ENCODE assay signal across 14 mouse cellular contexts in the genomic region with DNA sequence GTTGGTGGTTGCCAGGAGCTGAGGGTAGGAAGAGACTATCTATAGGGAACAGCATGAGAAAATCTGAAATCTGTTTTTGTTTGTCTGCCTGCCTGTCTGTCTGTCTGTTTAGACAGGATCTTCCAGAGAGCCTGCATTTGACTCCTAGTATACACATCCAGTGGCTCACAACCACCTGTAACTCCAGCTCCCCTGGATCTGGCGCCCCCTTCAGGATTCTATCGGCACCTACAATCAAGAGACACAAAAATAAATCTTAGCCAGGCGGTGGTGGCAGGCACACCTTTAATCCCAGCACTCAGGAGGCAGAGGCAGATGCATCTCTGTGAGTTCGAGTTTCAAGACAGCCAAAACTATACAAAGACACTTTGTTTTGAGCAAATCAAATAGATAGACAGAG. TPM values are rescaled to one million over a fixed set of nuclear protein-coding genes. Genes with fewer than 3 reads are reported as not detected.
A peak's percentile ranks its signal among the peaks of the same experiment; 100 is the strongest.
DNase-seq lines count a peak whose midpoint lies in the region; ATAC-seq and TF ChIP-seq lines count a peak whose summit lies in the region.
"Had no signal": no experiment of that assay in that cellular context is flagged by ENCODE, and none has a peak within 500 bp of the region (broad histone marks: within the 10 kb centered on the region; RNA-seq: fewer than 3 reads in every experiment).

No protein-coding gene starts in this region.

- in situ Hi-C loops in ES-E14 (cut with MboI; ENCODE audit: low sequenced_read_pairs in 2 of 2, unreplicated experiment in 2 of 2): no loop called here

- H3K4me1 ChIP-seq in cerebellum, adult 2 months (ENCODE audit: control insufficient read depth, insufficient read depth, low read length): peaks cover 43% of the 10 kb centered on the region
- H3K4me1 ChIP-seq in lung, adult 2 months (ENCODE audit: control insufficient read depth, insufficient read depth, low read length): no peaks in the 10 kb centered on the region
- peaks cover 3 to 8% of the 10 kb centered on the region in 2 experiments; a peak in 2 of 4 replicates for H3K4me1 ChIP-seq in ES-E14 (ENCODE audit: control insufficient read depth in 2 of 2, insufficient read depth in 2 of 2, low read length in 2 of 2, poor library complexity in 1 of 2)
- peaks cover 46% of the 10 kb centered on the region for H3K4me1 ChIP-seq in hindbrain, embryonic 10.5 days (replicated peaks)

- peak in 1 of 2 experiments; percentile 35 for DNase-seq in cerebellum, adult 2 months
- no peak for DNase-seq in lung, adult 2 months
- DNase-seq in lung, postnatal 4 days: no peak
- DNase-seq in ES-E14 (ENCODE audit: low read depth, low spot score): no peak
- DNase-seq in induced T-regulatory cell, adult 2 months (ENCODE audit: low read depth): peak; percentile 72
- DNase-seq in hindbrain, embryonic 10.5 days (ENCODE audit: low spot score): no peak
- DNase-seq in right cerebral cortex, adult 18-20 months: no peak
- DNase-seq: adrenal gland, postnatal 25 days; kidney, adult 8-10 months; left cerebral cortex, postnatal 4 days had no signal

- H3K27me3 ChIP-seq in cerebellum, adult 2 months (ENCODE audit: control insufficient read depth, insufficient read depth, low read length): no peaks in the 10 kb centered on the region
- H3K27me3 ChIP-seq in hindbrain, embryonic 10.5 days (ENCODE audit: insufficient read depth, poor library complexity, severe bottlenecking): peaks cover 7% of the 10 kb centered on the region; the same call in 1 of the 2 replicates
- H3K27me3 ChIP-seq: forebrain, embryonic 15.5 days; heart, embryonic 13.5 days had no signal

- ATAC-seq in cerebellum, adult (ENCODE audit: insufficient number of reproducible peaks, low FRiP score, low TSS enrichment): no peak
- ATAC-seq: forebrain, embryonic 15.5 days had no signal

- peaks cover 2% of the 10 kb centered on the region; the same call in 1 of the 2 replicates for H3K36me3 ChIP-seq in ES-E14 (ENCODE audit: control insufficient read depth, insufficient read depth, low read length, poor library complexity, severe bottlenecking)
- H3K36me3 ChIP-seq in hindbrain, embryonic 10.5 days: peaks cover 4% of the 10 kb centered on the region; the same call in 1 of the 2 replicates

- no peak overlapping the region for H3K27ac ChIP-seq in cerebellum, adult 2 months (ENCODE audit: insufficient read depth, low read length)
- no peak overlapping the region for H3K27ac ChIP-seq in ES-E14 (ENCODE audit: insufficient read depth, low read depth, low read length, poor library complexity, severe bottlenecking)
- H3K27ac ChIP-seq in hindbrain, embryonic 10.5 days: no peak overlapping the region
- H3K27ac ChIP-seq: forebrain, embryonic 15.5 days; heart, embryonic 13.5 days had no signal

- TF ChIP-seq CTCF in cerebellum, adult 2 months (IDR thresholded peaks at IDR 0.05; ENCODE audit: borderline replicate concordance, insufficient read depth, low read depth, low read length): peak; percentile 48; the same call in 1 of the 2 replicates
- peak; percentile 49 for TF ChIP-seq CTCF in lung, adult 2 months (IDR thresholded peaks at IDR 0.05; ENCODE audit: insufficient read depth, low read length)

- no peak overlapping the region for H3K4me3 ChIP-seq in cerebellum, adult 2 months (replicated peaks; ENCODE audit: insufficient read depth, low read depth, low read length)
- no peak overlapping the region for H3K4me3 ChIP-seq in lung, adult 2 months (replicated peaks; ENCODE audit: extremely low read depth, low read depth, low read length)
- no peak overlapping the region for H3K4me3 ChIP-seq in ES-E14 (ENCODE audit: insufficient read depth in 1 of 2, low read depth in 1 of 2, low read length in 2 of 2, poor library complexity in 1 of 2, severe bottlenecking in 1 of 2)
- no peak overlapping the region for H3K4me3 ChIP-seq in hindbrain, embryonic 10.5 days
- H3K4me3 ChIP-seq: forebrain, embryonic 15.5 days; heart, embryonic 13.5 days had no signal

- no peak for TF ChIP-seq POLR2A in cerebellum, adult 2 months (IDR thresholded peaks at IDR 0.05; ENCODE audit: borderline replicate concordance, insufficient read depth, low read length)
- TF ChIP-seq POLR2A in lung, adult 2 months (IDR thresholded peaks at IDR 0.05; ENCODE audit: borderline replicate concordance, extremely low read depth, low read depth, low read length): no peak

- H3K9me3 ChIP-seq in ES-E14 (ENCODE audit: control insufficient read depth, insufficient read depth, low read depth, low read length): no peaks in the 10 kb centered on the region
- no peaks in the 10 kb centered on the region for H3K9me3 ChIP-seq in hindbrain, embryonic 10.5 days
- H3K9me3 ChIP-seq: forebrain, embryonic 15.5 days; heart, embryonic 13.5 days had no signal

- WGBS in cerebellum, adult 2 months: 27% methylated on average over 4 of the region's 4 CpGs
- 42% methylated on average over 4 of the region's 4 CpGs for WGBS in lung, adult 2 months
- WGBS in hindbrain, embryonic 10.5 days: 39% methylated on average over 4 of the region's 4 CpGs

- no peak overlapping the region for H3K9ac ChIP-seq in ES-E14 (ENCODE audit: insufficient read depth, low read depth, low read length, poor library complexity, severe bottlenecking)
- H3K9ac ChIP-seq: forebrain, embryonic 15.5 days; heart, embryonic 13.5 days had no signal

TF ChIP-seq in ES-E14, 5 proteins besides CTCF, POLR2A, EP300 and RAD21:
- TF ChIP-seq HCFC1 (IDR thresholded peaks at IDR 0.05; ENCODE audit: borderline replicate concordance, insufficient read depth, low read length) (no peak), ZNF384 (IDR thresholded peaks at IDR 0.05; ENCODE audit: low read depth, low read length) (no peak), CHD2 (IDR thresholded peaks at IDR 0.05; ENCODE audit: low read depth, low read length) (no peak), ZC3H11A (IDR thresholded peaks at IDR 0.05; ENCODE audit: borderline replicate concordance, low read depth, low read length) (0 out of 2 replicates have a peak, but pooled peaks have one; percentile 20)

RNA-seq across cellular contexts. Expression of a gene that starts 4.5 kb away (rescaled TPM):
- polyA plus RNA-seq in cerebellum, adult 2 months (2012; rRNA removed): 889 and 932 TPM in 2 replicates
- 26.3 and 37.9 TPM in 2 replicates for polyA plus RNA-seq in lung, adult 2 months (2012; rRNA removed)
- total RNA-seq in ES-E14 (2012; rRNA removed): 4.0 and 6.6 TPM in 2 replicates
- 40.1 and 63.3 TPM in 2 replicates for polyA plus RNA-seq in hindbrain, embryonic 10.5 days (2016; fragmentation: Nextera tagmentation; extraction: Ambion mirVana)

RNA-seq across cellular contexts. Expression of a gene that starts 33.4 kb away (rescaled TPM):
- polyA plus RNA-seq in cerebellum, adult 2 months (2012; rRNA removed): 23.9 and 24.5 TPM in 2 replicates
- polyA plus RNA-seq in lung, adult 2 months (2012; rRNA removed): 205 and 224 TPM in 2 replicates
- total RNA-seq in ES-E14 (2012; rRNA removed): 65.3 and 90.0 TPM in 2 replicates
- 34.3 and 36.1 TPM in 2 replicates for polyA plus RNA-seq in hindbrain, embryonic 10.5 days (2016; fragmentation: Nextera tagmentation; extraction: Ambion mirVana)

RNA-seq across cellular contexts. Expression of a gene that starts 58.3 kb away (rescaled TPM):
- polyA plus RNA-seq in cerebellum, adult 2 months (2012; rRNA removed): 0.70 and 1.7 TPM in 2 replicates
- 2.1 and 2.4 TPM in 2 replicates for polyA plus RNA-seq in lung, adult 2 months (2012; rRNA removed)
- total RNA-seq in ES-E14 (2012; rRNA removed): 0.32 TPM in 1 of 2 replicates, not detected in the other
- 1.1 and 1.2 TPM in 2 replicates for polyA plus RNA-seq in hindbrain, embryonic 10.5 days (2016; fragmentation: Nextera tagmentation; extraction: Ambion mirVana)
- total RNA-seq: adrenal gland, postnatal 25 days; neutrophil, adult 5-6 weeks had no signal

Comparison
In these comparisons a context has a peak if more than half of its experiments do, and no peak if none do; other contexts are left out.
1. RNA of a gene that starts 4.5 kb away (polyA plus RNA-seq): 889 to 932 TPM in cerebellum, adult 2 months; 40.1 to 63.3 TPM in hindbrain, embryonic 10.5 days and 26.3 to 37.9 TPM in lung, adult 2 months; every median in the first group is over 10 times any median in the second.